Mouse (Mus musculus) ES-CJ7 (cell line): ENCODE measurements at regions not wholly inside any gene's neighbourhood (a gene's known extent, or its start where the extent isn't known, plus 50 kb on each side); places are given as distances from the start of the nearest gene placed in this dataset.

ENCODE experiments used
- DNase-seq: peaks from one replicate; pipeline ENCODE4 v3.0.0; 2011; ENCODE audit warnings: low read depth, low spot score

DNA sequence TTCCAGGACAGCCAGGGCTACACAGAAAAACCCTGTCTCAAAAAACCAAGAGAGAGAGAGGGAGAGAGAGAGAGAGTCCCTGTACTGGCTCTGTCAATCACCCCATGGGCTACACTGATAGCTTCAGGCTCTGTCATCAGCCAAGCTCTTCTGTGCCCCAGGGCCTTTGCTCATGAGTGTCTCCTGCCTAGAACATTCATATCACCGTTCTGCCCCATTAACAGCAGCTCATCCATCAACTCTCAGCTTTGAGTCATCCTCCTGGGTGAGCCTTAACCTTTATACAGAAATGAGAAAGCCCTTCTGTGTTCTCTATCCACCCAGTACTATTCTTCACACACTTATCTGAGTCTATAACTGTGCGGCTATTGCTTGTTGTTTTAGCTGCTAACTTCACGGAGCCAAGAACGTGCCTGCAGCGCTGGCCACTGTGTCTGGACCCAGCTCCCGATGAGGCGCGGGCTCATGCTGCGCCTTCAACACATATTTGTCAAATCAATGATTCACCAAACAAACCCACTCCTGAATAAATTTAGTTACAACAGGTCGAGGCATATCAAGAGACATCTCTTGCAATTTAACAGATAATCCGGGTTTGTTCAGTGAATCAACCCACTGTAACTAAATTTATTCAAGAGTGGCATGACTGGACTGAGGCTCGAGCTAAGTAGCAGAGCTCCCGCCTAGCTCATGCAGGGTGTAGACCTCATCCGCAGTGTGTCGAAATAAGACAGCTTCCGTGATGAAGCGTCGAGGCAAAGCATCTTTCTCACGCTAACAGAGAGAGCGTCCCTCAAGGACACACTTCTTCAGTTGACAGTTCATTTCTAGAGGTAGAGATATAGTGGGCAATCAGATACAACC is 152.1 kb downstream of the Katnal1 start:
- DNase-seq: no peak

DNA sequence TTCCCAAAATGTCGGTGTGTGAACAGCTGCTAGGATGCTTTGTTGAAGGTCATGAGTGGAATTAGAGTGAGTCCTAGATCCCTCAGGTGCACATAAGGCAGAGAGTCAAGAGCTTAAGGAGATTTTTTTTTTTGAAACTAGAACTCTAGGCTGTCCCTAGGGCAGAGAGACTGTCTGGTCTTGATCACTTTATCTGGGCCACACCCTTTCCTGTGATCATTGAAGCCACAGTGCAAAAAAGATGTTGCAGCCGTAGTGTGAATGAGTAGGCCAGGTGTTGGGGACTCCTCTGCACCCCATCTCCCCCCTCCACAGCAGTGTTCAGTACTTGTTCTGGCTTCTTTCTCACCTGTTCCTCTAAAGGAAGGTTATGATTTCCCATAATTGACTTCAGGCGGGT is 153.9 kb downstream of the Katnal1 start:
- no peak for DNase-seq

DNA sequence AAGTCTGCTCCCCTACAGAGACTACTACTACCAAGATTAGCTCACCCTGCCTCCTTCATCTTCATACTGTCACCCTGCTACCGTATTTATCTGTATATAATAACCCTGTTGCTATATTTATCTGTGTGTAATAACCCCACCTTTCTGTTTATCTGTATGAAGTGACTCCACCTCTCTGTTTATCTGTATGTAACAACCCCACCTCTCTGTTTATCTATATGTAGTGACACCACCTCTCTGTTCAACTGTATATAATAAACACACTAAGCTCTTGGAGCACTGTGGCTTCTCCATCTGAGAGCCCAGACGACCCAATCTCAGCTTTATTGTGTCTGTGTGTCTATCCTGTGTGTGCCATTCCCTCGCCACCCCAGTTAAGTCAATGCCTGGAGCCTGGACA is 154.7 kb downstream of the Katnal1 start:
- DNase-seq: no peak

DNA sequence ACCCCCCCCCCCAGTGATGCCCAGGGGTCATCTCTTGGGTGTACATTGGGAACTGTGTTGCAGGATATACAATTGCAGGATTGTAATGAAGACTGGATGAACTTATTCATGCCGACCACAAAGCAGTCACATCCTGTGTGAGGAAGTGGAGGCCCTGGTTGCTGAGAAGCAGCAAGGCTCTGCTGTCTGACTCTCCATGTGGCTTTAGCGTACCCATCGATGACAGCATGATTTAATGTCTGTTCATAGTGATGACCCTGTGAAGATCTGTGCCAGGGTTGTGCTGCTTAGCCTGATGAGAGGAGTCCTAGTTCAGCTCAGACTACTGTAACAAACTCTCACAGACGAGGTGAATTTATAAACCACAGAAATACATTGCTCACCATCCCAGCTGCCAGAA is 159.7 kb downstream of the Katnal1 start:
- DNase-seq: no peak

DNA sequence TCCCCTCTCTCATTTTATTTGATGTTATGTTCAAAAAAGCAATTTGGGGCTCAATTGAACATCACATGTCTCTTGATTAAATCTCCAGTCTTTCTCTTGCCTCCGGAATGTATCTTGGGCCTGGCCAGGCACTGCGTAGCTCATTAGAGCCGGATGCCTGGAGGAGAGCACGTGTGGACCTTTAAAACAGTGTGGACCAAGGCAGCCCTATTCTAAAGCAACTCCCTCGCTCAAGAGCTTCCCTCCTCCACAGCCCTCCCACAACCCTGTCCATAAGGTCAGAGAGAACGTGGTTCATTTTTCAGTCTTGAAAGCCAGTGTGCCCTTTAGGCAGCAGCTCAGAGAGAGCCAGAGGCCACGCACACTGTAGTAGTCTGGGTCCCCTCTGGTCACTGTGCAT is 160.8 kb downstream of the Katnal1 start:
- DNase-seq: no peak

DNA sequence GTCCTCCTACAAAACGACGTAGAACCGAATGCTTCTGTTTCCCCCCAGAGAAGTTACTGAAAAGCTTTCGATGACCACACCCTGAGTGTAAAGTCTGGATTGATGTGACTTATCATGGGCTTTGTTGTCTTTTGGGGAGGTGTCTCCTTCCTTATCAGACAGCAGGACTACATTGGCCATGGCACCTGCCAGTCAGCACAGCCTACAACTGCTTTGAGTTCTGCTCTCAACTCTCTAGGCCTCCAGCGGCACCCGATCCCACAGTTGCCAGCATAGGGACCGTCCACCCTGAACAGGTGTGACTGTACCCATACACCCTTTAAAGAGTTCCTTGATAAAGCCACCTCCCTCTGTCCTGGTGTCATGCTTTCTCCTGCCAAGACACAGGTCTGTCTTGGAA is 163.1 kb downstream of the Katnal1 start:
- no peak for DNase-seq

DNA sequence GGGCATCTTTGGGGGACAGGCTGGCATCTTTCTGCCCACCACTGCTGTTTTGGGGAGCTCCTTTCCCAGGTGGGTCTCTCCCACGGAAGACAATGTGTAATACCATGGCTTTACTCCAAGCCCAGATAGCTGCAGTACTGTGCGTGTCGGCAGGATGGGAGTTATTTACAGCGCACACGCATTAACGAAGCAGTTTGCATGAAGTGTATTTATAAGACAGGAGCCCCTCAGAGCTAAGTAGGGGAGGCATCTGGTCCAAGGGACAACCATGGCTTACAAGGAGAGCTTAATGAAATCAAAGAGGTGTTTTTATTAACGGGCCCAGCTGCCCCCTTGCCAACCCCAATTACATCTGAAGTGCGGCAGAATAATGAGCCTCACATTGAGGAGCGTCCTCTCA is 169.0 kb downstream of the Katnal1 start:
- no peak for DNase-seq

DNA sequence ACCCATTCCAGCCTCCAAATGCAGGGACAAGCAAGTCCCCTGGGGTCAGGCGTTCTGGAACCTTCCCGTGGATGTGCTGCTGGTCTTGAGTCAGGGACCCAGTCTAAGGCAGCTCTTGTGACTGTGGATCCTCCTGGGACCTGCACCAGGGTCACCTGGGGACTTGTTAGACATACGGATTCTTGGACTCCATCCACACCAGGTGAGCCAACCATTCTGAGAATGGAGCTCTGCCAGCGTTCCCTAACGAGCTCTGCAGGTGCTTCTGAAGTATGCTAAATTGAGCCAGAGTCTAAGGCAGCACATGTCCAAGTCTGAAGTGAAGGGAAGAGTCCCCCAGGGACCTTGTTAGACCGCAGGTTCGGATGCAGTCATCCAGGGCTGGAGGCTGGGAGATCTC is 170.3 kb downstream of the Katnal1 start:
- no peak for DNase-seq

DNA sequence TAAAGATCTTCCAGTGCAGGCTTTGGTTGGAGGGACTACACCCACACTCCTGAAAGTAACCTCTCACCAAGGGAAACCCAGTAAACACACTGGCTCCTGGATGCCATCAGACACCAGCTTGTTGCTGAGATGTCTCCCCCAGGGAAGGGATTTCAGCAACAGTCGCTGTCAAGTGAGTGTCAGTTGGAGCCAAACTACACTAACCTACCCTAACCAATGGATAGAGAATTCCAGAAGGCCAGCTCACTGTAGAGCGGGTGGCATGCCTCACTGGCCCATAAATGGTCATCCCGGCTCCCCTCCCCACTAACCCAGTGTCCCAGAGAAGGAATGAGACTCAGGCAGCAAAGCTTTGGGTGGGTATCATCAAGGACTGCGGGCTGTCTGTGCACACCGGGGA is 171.4 kb downstream of the Katnal1 start:
- DNase-seq: no peak

DNA sequence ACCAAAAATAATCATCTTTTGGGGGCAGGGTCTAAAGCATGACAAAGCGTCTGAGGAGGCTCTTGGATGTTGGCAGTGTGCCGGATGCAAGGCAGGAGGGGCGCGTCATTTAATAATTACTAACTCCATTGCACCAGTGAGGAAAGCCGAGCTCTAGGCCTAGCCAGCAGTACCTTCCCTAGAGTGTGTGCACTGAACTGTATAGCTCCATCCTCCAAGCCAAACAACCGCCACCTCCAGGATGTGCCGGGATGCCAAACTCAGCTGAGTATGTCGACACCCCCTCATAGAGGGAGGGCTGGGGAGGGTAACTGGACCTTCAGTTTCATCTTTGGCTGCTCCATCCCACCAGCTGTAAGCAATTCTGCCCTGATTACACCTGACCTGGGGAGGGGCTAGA is 171.9 kb downstream of the Katnal1 start:
- DNase-seq: no peak

DNA sequence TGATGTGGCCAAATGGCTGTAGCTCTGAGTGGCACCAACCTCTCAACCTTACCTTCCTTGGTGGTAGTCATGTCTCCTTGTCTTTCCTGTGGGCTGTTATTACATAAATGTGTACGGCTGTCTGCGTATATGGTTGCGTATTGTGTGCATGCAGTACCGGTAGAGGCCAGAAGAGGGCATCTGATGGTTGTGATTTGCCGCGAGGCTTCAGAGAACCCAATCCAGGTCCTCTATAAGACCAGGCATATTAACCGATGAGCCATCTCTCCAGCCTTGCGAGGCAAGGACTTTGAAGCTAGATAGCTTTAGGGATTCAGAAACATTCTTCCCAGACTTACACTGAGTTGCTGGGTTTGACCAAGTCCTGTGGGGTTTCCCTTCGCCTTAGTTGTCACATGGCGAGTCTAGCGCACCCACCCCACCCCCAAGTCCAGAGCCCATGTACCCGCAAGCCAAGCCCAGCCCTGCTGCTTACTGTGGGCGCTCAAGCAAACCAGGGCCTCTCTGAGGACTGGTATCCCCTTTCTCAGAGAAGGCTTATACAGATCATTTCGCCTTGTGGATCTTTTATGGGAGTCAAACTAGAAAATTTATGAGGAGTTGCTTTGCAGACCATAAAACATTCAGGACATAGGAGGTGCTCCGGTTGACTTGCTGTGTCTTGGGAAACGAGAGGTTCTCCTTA is 172.7 kb downstream of the Katnal1 start:
- peak; percentile 80 for DNase-seq

DNA sequence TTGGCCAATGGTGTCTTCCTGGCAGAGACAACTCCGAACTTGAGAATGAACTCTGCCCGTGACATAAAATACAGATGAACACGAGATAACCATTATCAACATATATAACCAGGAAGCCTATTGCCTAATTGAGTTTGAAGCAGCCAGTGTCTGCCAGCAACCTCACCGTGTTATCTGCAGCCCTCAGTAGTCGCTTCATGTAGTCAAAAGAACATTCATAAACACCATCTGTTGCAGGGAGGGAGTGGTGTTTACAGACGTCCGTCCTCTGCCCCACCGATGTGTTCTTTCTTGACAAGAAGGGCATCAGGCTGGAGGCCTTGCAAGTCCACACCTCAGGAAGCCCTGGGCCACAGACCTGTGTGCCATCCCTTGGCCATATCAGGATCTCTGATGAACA is 173.3 kb downstream of the Katnal1 start:
- no peak for DNase-seq

DNA sequence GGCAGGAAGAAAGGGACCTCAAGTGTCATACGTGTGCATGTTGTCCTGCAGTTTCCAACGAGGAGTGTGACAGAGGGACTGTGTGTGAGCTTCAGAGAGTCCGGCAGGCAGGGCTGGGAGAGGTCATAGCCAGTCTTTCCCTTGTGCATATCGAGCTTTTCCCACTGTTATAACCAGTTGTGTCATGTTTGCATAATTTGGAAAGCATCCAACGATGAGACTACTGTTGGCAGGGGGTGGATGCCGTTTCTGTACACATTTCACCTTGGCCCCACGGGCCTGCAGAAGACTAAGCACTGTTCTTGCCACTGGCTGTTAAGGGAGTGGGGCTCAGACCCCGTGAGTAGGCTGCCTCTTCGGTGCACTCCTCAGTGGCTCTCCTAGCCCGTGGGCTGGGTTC is 174.2 kb downstream of the Katnal1 start:
- no peak for DNase-seq

DNA sequence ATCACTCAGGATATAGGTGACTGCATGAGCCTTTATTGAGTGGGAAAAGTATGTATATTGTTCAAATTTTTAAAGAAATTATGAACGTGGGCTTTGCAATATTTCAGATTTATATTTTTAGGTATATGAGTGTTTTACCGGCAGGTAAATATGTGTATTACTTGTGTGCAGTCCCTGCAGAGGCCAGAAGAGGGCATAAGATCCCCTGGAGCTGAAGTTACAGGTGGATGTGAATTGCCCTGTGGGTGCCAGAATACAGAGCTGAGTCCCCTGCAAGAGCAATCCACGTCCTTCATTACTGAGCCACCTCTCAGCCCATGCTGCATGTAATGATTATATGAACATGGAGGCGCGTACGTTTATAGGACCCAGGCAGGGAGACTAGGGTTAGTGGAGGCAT is 174.8 kb downstream of the Katnal1 start:
- no peak for DNase-seq

DNA sequence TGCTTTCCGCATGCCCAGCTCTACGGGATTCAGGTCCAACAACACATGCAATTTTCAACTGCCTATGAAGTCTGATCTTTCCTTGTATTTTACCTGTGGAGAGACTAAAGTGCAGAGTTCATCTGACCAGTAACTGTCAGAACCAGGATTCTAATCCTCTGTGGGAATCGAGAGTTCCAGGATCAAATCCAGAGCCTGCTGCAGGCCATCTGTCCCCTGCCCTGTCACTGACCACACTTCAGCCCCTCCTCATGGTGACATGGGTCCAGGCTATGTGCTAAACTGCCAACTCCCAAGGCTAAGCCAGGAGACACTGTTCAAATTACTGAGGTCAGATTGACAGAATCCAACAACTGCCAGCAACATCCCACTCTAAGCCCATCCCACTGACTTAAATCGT is 175.7 kb downstream of the Katnal1 start:
- no peak for DNase-seq

DNA sequence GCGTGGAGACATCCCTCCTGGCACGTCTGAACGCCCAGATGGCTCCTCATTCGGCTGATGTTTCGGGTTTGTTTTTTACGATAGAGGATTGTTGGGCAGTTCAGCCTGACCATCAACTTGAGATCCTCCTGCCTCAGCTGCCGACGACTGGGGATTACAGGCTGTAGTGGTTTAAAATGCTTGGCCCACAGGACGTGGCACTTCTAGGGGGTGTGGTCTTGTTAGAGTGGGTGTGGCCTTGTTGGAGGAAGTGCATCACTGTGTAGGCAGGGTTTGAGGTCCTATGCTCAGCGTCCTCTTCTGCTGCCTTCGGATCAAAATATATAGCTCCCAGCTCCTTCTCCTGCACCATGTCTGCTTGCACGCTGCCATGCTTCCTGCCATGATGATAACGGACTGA is 177.1 kb downstream of the Katnal1 start:
- DNase-seq: peak; percentile 79

DNA sequence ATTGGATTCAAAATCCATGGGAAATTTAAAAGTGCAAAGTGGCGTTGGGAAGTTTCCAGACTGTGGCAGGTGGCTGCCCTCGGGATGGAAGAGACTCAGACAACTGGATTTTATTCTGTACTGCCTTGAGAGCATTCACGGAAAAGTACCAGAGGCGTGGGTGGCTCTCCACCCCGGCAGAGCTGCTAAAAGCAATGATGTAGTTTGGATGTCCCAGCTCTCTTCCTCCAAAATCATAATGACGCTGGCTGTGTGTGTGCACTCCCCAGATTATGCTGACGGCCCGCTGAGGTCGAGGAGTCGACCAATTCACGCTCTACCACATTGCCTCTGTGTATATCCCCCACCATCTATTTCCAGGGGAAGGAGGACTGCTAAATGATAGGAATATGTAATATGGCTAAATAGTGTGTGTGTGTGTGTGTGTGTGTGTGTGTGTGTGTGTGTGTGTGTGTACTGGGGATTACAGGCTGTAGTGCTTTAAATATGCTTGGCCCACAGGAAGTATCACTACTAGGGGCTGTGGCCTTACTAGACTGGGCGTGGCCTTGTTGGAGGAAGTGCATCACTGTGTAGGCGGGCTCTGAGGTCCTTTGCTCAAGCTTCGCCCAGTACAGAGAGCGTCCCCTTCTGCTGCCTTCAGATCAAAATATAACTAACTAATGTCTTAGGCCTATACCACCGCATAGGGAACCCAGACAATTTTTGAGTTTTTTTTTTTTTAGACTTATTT is 179.0 kb downstream of the Katnal1 start:
- DNase-seq: peak; percentile 67

DNA sequence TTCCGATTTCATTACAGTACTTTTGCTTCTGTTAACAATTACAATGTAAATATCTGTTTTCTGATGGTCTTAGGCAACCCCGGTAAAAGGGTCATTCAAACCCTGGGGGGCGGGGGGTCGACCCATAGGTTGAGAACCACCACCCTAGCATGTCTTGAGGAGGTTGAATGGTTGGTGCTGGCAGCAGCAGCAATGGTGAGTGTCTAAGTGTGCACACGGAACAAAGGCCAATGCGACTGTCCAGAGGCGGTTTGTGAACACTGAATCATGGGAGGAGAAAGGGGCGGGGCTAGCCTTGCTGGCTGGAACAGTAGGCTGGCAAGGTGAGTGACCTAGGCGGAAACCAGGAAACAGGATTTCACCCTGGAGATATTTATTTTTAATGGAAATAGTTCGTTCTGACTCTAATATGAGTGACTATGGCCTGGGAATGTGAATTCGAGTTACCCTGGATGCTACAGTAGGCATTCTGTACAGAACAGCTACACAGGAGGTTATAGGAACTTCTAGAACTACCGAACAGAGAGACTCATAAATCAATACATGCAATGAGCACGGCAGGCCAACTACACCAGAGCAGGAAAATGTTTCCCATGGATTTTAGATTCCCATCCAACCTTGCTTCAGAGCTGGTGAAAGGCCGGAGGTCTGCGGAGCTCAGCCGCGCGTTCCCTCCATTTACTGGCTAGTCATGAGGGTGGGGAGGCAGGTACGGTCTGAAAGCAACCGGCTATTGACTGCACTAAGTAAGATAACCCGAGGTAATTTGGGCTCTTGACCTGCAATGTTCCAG is 181.0 kb downstream of the Katnal1 start:
- peak; percentile 86 for DNase-seq

DNA sequence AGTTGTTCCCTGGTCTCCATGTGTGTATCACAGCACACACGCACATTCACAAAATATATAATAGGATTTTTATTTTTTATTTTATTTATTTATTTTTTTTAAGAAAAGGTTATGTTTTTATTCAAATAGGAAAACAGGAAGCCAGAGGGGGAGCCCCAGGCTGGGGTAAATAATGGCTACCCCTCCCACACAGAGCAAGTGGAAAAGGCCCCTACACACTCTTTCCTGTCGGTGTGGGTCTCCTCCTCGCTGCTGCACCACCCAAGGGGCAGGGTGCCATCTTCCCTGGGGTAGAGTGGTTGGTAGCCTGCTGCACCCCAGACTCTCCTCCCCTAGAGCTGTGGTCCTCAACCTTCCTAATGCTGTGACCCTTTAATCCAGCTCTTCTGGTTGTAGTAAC is 181.6 kb downstream of the Katnal1 start:
- no peak for DNase-seq

DNA sequence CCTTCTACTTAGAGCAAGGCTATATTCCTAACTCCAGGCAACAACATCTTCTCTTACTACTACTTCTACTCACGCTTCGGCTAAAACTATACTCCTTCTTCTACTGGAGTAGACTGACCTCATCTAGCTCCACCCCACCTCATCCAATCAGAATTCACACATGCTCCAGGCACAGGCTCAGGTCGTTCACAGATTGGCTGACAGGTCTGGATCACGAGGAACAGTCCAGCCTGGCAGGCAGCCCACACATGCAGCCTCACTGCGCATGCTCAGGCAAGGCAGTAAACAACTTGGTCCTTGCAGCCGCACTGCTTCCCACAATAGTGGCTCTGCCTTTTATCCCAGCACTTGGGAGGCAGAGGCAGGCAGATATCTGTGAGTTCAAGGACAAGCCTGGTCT is 182.4 kb downstream of the Katnal1 start:
- peak; percentile 97 for DNase-seq

DNA sequence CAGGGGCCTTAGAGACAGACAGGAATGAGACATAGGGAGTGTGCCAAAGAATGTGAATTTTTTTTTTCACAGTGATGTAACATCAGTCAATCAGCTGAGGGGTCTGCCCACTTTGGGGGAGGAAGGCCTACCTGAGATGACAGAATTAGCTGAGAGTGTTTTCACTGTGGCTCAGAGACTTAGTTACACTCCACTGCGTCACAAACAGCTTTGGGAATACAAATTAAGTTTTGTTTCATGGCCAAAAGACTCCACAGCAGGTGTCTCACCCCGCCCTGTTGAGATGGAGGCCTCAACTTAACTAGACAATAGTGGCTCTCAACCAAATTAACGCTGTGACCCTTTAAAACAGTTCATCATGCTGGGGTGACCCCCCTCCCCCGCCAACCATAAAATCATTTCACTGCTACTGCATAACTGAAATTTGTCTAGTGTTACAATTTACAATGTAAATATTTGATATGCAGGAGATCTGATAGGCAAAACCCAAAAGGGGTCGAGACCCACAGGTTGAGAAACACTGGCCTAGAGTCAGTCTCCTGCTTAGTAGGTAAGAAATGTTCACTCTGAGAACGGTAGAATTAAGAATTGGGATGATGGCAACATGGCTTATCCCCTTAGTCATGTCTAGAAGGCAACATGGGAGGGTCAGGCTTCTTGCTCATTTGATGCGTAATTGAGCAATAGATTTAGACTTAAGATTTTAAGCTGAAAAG is 184.3 kb downstream of the Katnal1 start:
- DNase-seq: peak; percentile 76
